Mouse (Mus musculus) kidney, adult 2 months (tissue): Measurements from ENCODE around the gene Pde4d.

ENCODE experiments used
- CTCF ChIP-seq: fragments of 200-500 bp; conservative IDR thresholded peaks from 2 replicates; pipeline ENCODE4 v1.5.1; 2011; ENCODE audit warnings: low read depth, mild to moderate bottlenecking, control low read depth, low read length, moderate library complexity, mixed read lengths; ENCODE audit not compliant: insufficient read depth, insufficient read length
- POLR2A ChIP-seq: fragments of 200-500 bp; IDR thresholded peaks from one replicate; pipeline ENCODE4 v1.6.1; 2011; ENCODE audit warnings: low read depth, low read length, control low read depth

DNA sequence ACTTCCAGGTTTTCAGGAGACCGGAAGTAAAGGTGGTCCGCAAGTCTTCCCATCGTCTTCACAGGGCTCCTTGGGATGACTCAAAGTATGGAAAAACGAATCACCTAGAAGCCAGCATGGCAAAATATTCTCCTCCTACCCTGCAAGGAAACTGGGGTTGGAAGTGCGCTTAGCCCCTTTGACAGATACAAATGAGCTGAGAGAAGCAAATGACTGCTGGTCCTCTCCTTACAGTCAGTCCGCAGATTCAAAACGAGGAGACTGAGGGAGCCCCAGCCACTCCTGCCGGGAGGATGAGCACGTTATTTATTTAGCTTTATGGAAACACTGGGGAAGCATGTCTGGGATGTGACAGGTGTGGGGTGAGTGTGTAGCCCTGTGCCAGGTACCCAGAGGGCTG, 1344.2 kb downstream of the Pde4d start:
- TF ChIP-seq CTCF (no peak), POLR2A (no peak)
